Mouse (Mus musculus) intestine, embryonic 15.5 days (tissue): ENCODE results near the gene Tcirg1. TPM values are rescaled to one million over a fixed set of nuclear protein-coding genes. Genes with fewer than 3 reads are reported as not detected.

Source experiments
- ATAC-seq: fragments of 200-750 bp; cut with Nextera tagmentation; 2 replicates; pipeline ENCODE4 v1.8.0; 2017; ENCODE audit warnings: moderate TSS enrichment, moderate library complexity
- H3K27ac ChIP-seq: fragments of 300-500 bp; sonication (generic); 2 replicates; pipeline ENCODE4 v1.5.1; 2015; ENCODE audit warnings: mild to moderate bottlenecking, inconsistent platforms
- H3K27me3 ChIP-seq: fragments of 300-500 bp; sonication (generic); replicated peaks from 2 replicates; pipeline ENCODE4 v1.6.1; 2015; ENCODE audit warnings: inconsistent platforms
- H3K36me3 ChIP-seq: fragments of 300-500 bp; sonication (generic); 2 replicates; pipeline ENCODE4 v1.6.1; 2015; ENCODE audit warnings: inconsistent platforms
- H3K4me1 ChIP-seq: fragments of 300-500 bp; sonication (generic); replicated peaks from 2 replicates; pipeline ENCODE4 v1.6.1; 2015; ENCODE audit warnings: inconsistent platforms
- H3K4me2 ChIP-seq: fragments of 300-500 bp; sonication (generic); replicated peaks from 2 replicates; pipeline ENCODE4 v1.6.1; 2015; ENCODE audit warnings: mild to moderate bottlenecking, inconsistent platforms
- H3K4me3 ChIP-seq: fragments of 300-500 bp; sonication (generic); replicated peaks from 2 replicates; pipeline ENCODE4 v1.5.1; 2015; ENCODE audit warnings: inconsistent platforms
- H3K9ac ChIP-seq: fragments of 300-500 bp; sonication (generic); 2 replicates; pipeline ENCODE4 v1.6.1; 2015; ENCODE audit warnings: inconsistent platforms
- H3K9me3 ChIP-seq: fragments of 300-500 bp; sonication (generic); 2 replicates; pipeline ENCODE4 v1.6.1; 2016; ENCODE audit warnings: inconsistent platforms
- WGBS: fragments of 180-500 bp; shearing (Covaris S2); methylation state at CpG from one replicate; pipeline ENCODE4 v1.1.7; 2015; 5-methylcytosine and 5-hydroxymethylcytosine counted together
- polyA plus RNA-seq: library from polyadenylated mRNA; unstranded; fragments of >200 nt; fragmentation: Nextera tagmentation; extraction: Ambion mirVana; gene quantifications from 2 replicates; pipeline ENCODE4 v1.2.1, GENCODE M21; 2015

The Tcirg1 gene
- polyA plus RNA-seq, 1 experiment from 2014 or later: 50.9 TPM

DNA sequence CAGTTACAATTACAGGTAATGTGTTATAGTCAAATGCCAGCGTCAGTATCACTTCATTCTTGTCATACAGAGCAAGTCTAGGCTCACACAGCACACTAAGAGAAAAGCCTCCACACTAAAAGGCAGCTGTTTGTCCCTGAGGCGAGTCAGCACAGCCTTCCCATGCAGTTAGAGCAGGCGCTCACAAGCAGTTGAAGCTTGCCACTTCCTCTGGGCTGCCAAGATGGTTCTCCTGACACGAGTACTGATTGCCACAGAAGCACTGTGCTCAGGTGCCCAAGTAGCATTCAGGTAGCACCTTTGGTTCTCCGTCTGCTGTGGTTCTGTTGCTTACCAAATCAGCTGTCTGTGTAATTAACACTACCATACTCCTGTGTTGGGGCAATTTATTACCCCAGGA lies 17.8 kb downstream of the Tcirg1 start:
- Histone ChIP-seq H3K9me3 (no peaks in the 10 kb centered on the region), H3K4me1 (no peaks in the 10 kb centered on the region), H3K36me3 (peaks cover 33% of the 10 kb centered on the region), H3K27me3 (no peaks in the 10 kb centered on the region), H3K4me2 (no peak overlapping the region), H3K4me3 (no peak overlapping the region), H3K9ac (no peak overlapping the region), H3K27ac (no peak overlapping the region)
- ATAC-seq: no peak
- 94% methylated on average over 5 of the region's 5 CpGs for whole genome bisulfite sequencing

GRCm38 (mm10) chr19:3884325-3884990 lies 22.5 kb downstream of the Tcirg1 start:
- 43% methylated on average over 6 of the region's 6 CpGs for WGBS
- H3K4me2 ChIP-seq: no peak overlapping the region
- H3K27ac ChIP-seq: no peak overlapping the region
- ATAC-seq: no peak
- H3K9ac ChIP-seq: no peak overlapping the region
- H3K36me3 ChIP-seq: peaks cover 14% of the 10 kb centered on the region
- H3K4me1 ChIP-seq: peaks cover 3% of the 10 kb centered on the region; the same call in 1 of the 2 replicates
- no peaks in the 10 kb centered on the region for H3K9me3 ChIP-seq
- no peaks in the 10 kb centered on the region for H3K27me3 ChIP-seq
- H3K4me3 ChIP-seq: no peak overlapping the region

DNA sequence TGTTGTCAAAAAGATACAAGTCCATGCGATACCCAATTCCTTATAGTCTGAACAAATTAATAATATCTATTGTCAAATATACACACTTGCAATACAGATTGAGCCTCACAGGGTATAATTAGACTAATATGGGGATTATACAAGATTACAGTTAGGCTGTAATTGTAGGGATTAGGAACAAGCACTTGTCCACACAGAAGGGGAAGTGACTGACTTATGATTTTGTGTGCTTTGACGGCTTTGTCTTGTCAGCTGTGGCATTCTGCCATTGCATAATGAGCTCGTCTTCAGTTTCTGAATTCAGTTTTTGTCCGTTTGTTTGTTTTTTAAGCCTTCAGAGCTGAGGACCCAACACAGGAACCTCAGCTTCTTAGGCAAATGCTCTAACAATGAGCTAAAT lies 24.7 kb downstream of the Tcirg1 start:
- Histone ChIP-seq H3K27me3 (no peaks in the 10 kb centered on the region), H3K4me1 (peaks cover 3% of the 10 kb centered on the region; the same call in 1 of the 2 replicates), H3K4me3 (no peak overlapping the region), H3K27ac (no peak overlapping the region), H3K9ac (no peak overlapping the region), H3K9me3 (no peaks in the 10 kb centered on the region), H3K4me2 (no peak overlapping the region), H3K36me3 (peaks cover 6% of the 10 kb centered on the region)
- ATAC-seq: no peak
- 79% methylated on average over 4 of the region's 4 CpGs for WGBS

- Histone ChIP-seq H3K9me3 (no peaks in the 10 kb centered on the region), H3K4me1 (peaks cover 6% of the 10 kb centered on the region; the same call in 1 of the 2 replicates), H3K27ac (no peak overlapping the region), H3K36me3 (no peaks in the 10 kb centered on the region; the same call in 1 of the 2 replicates), H3K27me3 (no peaks in the 10 kb centered on the region), H3K4me3 (no peak overlapping the region), H3K9ac (no peak overlapping the region), H3K4me2 (no peak overlapping the region)
- 88% methylated on average over 6 of the region's 6 CpGs for WGBS
- ATAC-seq: no peak
These were observed 26.7 kb downstream of the Tcirg1 start for GRCm38 (mm10) chr19:3880054-3880848.

DNA sequence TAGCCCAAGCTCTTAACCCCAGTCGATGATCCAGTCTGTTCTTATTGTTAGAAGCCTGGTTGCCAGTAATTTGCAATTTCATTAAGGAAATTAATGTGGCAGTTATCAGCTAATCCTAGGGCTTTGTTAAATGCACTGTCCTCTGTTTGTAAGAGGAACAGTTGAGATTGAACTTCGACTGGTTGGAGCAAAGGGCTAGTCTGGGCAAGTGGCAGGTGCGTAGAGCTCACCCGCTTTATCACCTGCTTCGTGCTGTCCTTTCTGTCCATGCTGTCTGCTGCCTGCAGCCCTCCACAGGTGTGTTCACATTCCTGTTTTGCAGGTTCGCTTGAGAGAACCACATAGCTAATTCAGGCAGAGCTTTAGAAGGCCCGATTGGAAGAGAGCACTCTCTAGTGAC lies 31.9 kb downstream of the Tcirg1 start:
- H3K36me3 ChIP-seq: no peaks in the 10 kb centered on the region
- H3K4me3 ChIP-seq: no peak overlapping the region
- no peaks in the 10 kb centered on the region for H3K9me3 ChIP-seq
- H3K27me3 ChIP-seq: no peaks in the 10 kb centered on the region
- peak; percentile 73; the same call in 1 of the 2 replicates for ATAC-seq
- 70% methylated on average over 7 of the region's 7 CpGs for WGBS
- H3K4me1 ChIP-seq: peaks cover 11% of the 10 kb centered on the region; the same call in 1 of the 2 replicates
- no peak overlapping the region for H3K9ac ChIP-seq
- H3K4me2 ChIP-seq: no peak overlapping the region
- H3K27ac ChIP-seq: no peak overlapping the region

- no peak overlapping the region for H3K4me3 ChIP-seq
- no peak overlapping the region for H3K9ac ChIP-seq
- no peaks in the 10 kb centered on the region for H3K27me3 ChIP-seq
- H3K27ac ChIP-seq: no peak overlapping the region
- peaks cover 14% of the 10 kb centered on the region; the same call in 1 of the 2 replicates for H3K4me1 ChIP-seq
- H3K9me3 ChIP-seq: no peaks in the 10 kb centered on the region
- no peak overlapping the region for H3K4me2 ChIP-seq
- no peak for ATAC-seq
- no peaks in the 10 kb centered on the region for H3K36me3 ChIP-seq
- 50% methylated on average over 4 of the region's 4 CpGs for WGBS
These were observed 34.6 kb downstream of the Tcirg1 start for GRCm38 (mm10) chr19:3872373-3872772.

DNA sequence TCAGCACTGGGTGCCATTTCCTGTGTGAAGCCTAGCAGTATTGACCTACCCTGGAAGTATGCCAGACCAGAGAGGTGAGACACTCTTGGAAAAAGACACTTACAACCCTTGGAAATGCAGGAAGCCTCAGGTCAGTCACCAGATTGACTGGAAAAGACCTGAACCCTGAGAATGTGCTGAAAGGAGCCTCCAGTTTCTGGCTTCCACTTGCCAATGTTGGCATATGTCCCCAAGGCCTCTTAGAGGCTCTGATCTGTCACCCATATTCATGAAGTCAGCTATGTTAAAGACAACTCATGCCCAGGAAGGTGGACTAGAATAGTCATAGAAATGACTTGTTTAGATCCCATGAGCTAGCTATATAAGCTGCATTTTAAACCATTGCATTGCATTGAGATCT lies 35.5 kb downstream of the Tcirg1 start:
- Histone ChIP-seq H3K27me3 (no peaks in the 10 kb centered on the region), H3K27ac (no peak overlapping the region), H3K4me3 (no peak overlapping the region), H3K9ac (no peak overlapping the region), H3K4me2 (no peak overlapping the region), H3K9me3 (no peaks in the 10 kb centered on the region), H3K36me3 (no peaks in the 10 kb centered on the region), H3K4me1 (peaks cover 14% of the 10 kb centered on the region; the same call in 1 of the 2 replicates)
- ATAC-seq: no peak

GRCm38 (mm10) chr19:3868290-3868689 lies 38.6 kb downstream of the Tcirg1 start:
- Histone ChIP-seq H3K27me3 (no peaks in the 10 kb centered on the region), H3K4me1 (peaks cover 4% of the 10 kb centered on the region; the same call in 1 of the 2 replicates), H3K9ac (no peak overlapping the region), H3K27ac (no peak overlapping the region), H3K36me3 (peaks cover 4% of the 10 kb centered on the region), H3K4me3 (no peak overlapping the region), H3K9me3 (no peaks in the 10 kb centered on the region), H3K4me2 (no peak overlapping the region)
- WGBS: 70% methylated on average over 1 of the region's 1 CpGs
- no peak for ATAC-seq

GRCm38 (mm10) chr19:3864960-3865359 lies 42.0 kb downstream of the Tcirg1 start:
- no peak for ATAC-seq
- H3K27ac ChIP-seq: no peak overlapping the region
- no peaks in the 10 kb centered on the region for H3K27me3 ChIP-seq
- H3K9ac ChIP-seq: no peak overlapping the region
- H3K9me3 ChIP-seq: no peaks in the 10 kb centered on the region
- WGBS: 88% methylated on average over 2 of the region's 2 CpGs
- peaks cover 4% of the 10 kb centered on the region for H3K36me3 ChIP-seq
- H3K4me1 ChIP-seq: peaks cover 3% of the 10 kb centered on the region; the same call in 1 of the 2 replicates
- H3K4me2 ChIP-seq: no peak overlapping the region
- no peak overlapping the region for H3K4me3 ChIP-seq

GRCm38 (mm10) chr19:3862713-3863112 lies 44.2 kb downstream of the Tcirg1 start:
- H3K27ac ChIP-seq: no peak overlapping the region
- peaks cover 4% of the 10 kb centered on the region for H3K36me3 ChIP-seq
- no peak overlapping the region for H3K4me3 ChIP-seq
- 67% methylated on average over 2 of the region's 2 CpGs for WGBS
- no peaks in the 10 kb centered on the region for H3K4me1 ChIP-seq
- no peak overlapping the region for H3K4me2 ChIP-seq
- no peaks in the 10 kb centered on the region for H3K27me3 ChIP-seq
- ATAC-seq: no peak
- no peak overlapping the region for H3K9ac ChIP-seq
- no peaks in the 10 kb centered on the region for H3K9me3 ChIP-seq

DNA sequence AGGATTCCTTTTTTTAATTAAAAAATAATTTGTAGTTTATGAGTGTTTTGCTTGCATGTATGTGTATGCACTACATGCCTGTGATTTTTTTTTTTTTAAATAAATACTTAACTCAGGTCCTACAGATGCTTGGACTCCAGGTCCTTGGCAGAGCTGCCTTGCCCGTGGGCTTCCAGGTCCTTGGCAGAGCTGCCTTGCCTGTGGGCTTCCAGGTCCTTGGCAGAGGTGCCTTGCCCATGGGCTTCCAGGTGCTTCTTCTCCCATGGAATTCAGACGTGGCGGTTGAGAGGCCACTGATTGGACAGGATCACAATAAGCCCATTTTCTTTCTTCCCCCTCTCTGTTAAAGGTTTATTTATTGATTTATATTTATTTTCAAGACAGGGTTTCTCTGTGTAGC lies 49.7 kb downstream of the Tcirg1 start:
- no peaks in the 10 kb centered on the region for H3K27me3 ChIP-seq
- no peak overlapping the region for H3K9ac ChIP-seq
- ATAC-seq: no peak
- H3K4me3 ChIP-seq: no peak overlapping the region
- H3K4me1 ChIP-seq: peaks cover 14% of the 10 kb centered on the region
- no peak overlapping the region for H3K27ac ChIP-seq
- no peaks in the 10 kb centered on the region for H3K9me3 ChIP-seq
- WGBS: 81% methylated on average over 3 of the region's 3 CpGs
- no peaks in the 10 kb centered on the region for H3K36me3 ChIP-seq
- H3K4me2 ChIP-seq: no peak overlapping the region

- no peaks in the 10 kb centered on the region for H3K9me3 ChIP-seq
- peaks cover 21% of the 10 kb centered on the region for H3K4me1 ChIP-seq
- H3K27ac ChIP-seq: peak overlapping the region; percentile 40; the same call in 1 of the 2 replicates
- WGBS: 29% methylated on average over 4 of the region's 4 CpGs
- no peak overlapping the region for H3K9ac ChIP-seq
- H3K4me2 ChIP-seq: peak overlapping the region; percentile 28
- no peaks in the 10 kb centered on the region for H3K27me3 ChIP-seq
- ATAC-seq: no peak
- H3K36me3 ChIP-seq: no peaks in the 10 kb centered on the region
- H3K4me3 ChIP-seq: no peak overlapping the region
These were observed 51.3 kb downstream of the Tcirg1 start for GRCm38 (mm10) chr19:3855601-3856000.
